Mouse (Mus musculus) embryonic fibroblast, embryonic 13.5 days (primary cell): ENCODE measurements around the gene Osm.

Experiments used
- CTCF ChIP-seq: IDR thresholded peaks from 2 replicates; pipeline ENCODE4 v1.5.1; 2011; ENCODE audit warnings: mild to moderate bottlenecking, control low read depth, low read length, moderate library complexity, borderline replicate concordance; ENCODE audit not compliant: insufficient read depth
- POLR2A ChIP-seq: IDR thresholded peaks from 2 replicates; pipeline ENCODE4 v1.6.1; 2011; ENCODE audit warnings: low read depth, mild to moderate bottlenecking, control low read depth, low read length, moderate library complexity

DNA sequence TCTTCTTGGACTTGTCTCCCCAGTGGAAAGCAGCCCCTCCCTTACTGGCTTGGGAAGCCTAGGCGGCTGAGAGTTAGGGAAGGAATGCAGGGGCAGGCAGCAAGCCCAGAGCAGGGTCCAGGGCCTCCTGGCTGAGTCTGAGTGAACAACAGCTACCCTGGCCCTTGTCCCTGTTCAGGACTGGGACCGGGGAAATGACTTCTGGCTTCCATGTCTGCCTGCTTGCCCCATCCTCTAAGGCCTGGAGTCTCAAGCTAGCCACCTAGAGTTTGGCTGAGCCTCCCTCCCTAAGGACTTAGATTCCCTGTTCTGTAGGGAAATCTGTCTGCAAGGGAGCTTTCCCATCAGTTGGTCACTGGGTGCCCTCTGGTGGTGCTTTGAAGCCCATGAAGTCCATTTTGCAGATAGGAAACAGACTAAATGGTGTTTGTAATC, 16.9 kb upstream of the Osm start:
- peak; percentile 40; the same call in 1 of the 2 replicates for TF ChIP-seq CTCF
- peak; percentile 49; the same call in 1 of the 2 replicates for TF ChIP-seq POLR2A
